Mouse (Mus musculus) T-helper 2 cell (primary cell): ENCODE measurements around the gene Slc35f3.

Experiments used
- in situ Hi-C: fragments of 300-600 bp; cut with MboI, MseI; formaldehyde crosslinking; loops from one replicate; pipeline ENCODE4 v1.15.1; 2025; ENCODE audit warnings: high pct_unique_total_duplicates

Slc35f3 gene

DNA sequence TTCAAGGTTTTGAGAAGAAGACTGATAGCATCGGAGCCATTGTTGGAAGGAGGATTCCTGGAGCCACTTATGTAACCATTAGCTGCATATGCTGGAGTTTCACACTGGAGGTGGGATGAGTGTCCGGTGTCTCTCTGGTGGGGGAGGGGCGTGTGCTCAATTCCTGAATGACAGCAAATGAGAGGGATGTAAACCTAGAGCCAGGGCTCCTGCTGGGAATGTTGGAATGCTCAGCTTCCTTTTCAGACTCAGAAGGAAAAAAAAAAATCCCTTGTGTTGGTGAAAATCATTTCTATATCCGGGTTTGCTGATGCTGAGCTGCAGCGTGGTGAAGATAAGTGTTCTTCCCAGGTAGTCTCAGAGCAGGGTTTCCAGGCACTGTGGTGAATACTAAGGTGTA, 29.4 kb downstream of the Slc35f3 start:
- in situ Hi-C loops, result no loop called here

GRCm38 (mm10) chr8:126338864-126339263, 40.5 kb downstream of the Slc35f3 start:
- in situ Hi-C loops, result loop anchor here (10.0 kb wide), 1 partner anchor 786 kb away; no protein-coding TSS in a partner anchor

GRCm38 (mm10) chr8:126339357-126339756, 41.0 kb downstream of the Slc35f3 start:
- in situ Hi-C loops, result loop anchor here (10.0 kb wide), 1 partner anchor 785 kb away; no protein-coding TSS in a partner anchor

DNA sequence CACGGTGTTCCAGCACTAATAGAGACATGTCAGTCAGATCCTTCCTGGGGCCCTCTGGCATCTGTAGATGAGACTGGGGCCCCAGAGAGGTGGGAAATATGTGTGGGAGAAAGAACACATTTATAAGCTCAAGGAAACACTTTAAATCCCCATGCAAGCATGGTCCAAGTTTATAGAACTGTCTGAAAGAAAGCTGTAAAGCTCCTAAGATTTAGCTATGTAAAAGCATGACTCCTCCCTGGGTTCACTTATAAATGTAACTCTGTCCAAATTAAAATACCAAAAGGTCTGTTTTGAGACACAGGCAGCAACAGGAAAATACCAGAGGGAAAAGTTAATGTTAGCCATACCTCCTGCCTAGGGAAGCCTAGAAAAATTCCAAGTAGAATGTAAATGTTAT, 42.8 kb downstream of the Slc35f3 start:
- in situ Hi-C loops, result no loop called here

GRCm38 (mm10) chr8:126343427-126343826, 45.1 kb downstream of the Slc35f3 start:
- in situ Hi-C loops, result no loop called here

DNA sequence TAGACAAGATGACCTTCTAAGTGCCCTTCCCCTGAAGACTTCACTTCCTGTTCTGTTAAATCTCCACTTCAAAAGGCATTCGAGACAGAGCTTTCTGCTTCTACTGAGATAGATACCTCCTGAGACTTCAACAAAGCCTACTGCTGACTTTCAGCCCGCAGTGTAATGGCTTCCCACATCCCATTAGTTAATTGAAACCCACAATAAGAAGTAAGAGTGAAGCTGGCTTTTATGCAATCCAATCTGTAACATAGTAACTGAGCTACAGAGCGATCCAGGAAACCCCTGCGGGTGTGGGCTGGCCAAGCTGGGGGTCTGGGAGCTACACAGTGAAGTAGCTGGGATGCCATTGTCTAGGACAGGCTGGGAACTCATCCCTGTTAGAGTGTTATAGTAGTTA, 46.7 kb downstream of the Slc35f3 start:
- in situ Hi-C loops, result no loop called here

DNA sequence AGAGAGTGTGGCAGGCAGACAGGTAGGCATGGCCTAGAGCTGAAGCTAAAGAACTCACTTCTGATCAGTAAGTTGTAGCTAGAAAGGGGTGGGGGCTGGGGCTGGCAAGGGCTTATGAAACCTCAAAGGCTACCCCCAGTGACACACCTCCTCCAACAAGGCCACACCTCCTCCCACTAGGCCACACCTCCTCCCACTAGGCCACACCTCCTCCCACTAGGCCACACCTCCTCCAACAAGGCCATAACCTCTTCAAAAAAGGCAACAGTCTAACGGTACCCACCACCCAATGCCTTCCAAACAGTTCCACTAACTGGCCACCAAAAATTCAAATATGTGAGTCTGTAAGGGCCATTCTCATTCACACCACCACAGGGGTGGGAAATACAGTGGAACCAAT, 54.9 kb downstream of the Slc35f3 start:
- in situ Hi-C loops, result no loop called here

GRCm38 (mm10) chr8:126357946-126358345, 59.6 kb downstream of the Slc35f3 start:
- in situ Hi-C loops, result no loop called here

- in situ Hi-C loops, result no loop called here
Measured at GRCm38 (mm10) chr8:126359296-126359695, 60.9 kb downstream of the Slc35f3 start.

- in situ Hi-C loops, result no loop called here
Measured at GRCm38 (mm10) chr8:126360106-126360505, 61.7 kb downstream of the Slc35f3 start.

- in situ Hi-C loops, result no loop called here
Measured at GRCm38 (mm10) chr8:126360701-126361100, 62.3 kb downstream of the Slc35f3 start.

DNA sequence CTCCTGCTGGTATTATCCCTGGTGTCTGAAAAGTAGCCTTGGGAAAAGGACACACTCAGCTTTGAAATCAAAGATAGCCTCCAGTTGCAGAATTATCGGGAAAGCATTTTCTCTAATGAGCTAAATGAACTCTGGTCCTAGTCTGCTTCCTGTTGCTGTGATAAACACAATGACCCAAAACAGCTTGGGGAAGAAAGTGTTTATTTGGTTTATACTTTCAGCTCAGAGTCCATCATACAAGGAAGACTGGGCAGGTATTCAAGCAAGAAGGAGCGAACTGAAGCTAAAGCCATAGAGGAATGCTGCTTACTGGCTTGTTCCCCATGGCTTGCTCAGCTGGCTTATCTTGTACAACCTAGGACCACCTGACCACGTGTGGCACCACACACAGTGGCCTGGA, 67.9 kb downstream of the Slc35f3 start:
- in situ Hi-C loops, result no loop called here

DNA sequence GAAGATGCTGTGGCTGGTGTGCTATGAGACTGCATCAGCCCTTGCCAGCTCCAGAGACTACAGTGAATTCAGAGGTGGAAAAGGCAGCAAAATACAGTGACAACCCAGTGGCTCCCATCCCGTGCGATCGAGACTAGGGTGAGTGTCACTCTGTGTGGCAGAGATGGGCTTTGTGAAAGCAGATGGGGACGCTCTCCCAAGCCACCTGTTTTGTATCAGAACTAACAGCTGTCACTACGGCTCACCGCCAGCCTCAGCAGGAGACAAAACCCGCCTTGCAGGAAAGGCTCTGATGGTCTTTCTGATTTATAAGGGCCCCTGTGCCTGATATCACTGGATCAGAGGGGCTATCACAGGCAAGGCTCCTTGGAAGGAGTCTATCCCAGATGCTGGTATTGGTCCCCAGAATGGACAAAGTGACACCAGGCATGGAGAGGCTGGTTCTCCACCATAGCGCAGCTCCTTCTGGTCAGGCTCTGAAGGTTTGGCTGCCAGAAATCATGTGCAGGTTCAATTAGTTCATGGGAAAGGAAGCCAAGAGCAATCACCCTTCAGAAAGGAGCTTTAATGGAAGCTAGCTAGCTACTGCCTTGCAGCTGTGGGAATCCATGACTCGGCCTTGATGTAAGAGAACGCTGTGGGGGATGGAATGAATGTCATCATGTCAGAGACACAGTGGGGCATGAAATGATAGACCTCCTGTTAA, 70.1 kb downstream of the Slc35f3 start:
- in situ Hi-C loops, result no loop called here

DNA sequence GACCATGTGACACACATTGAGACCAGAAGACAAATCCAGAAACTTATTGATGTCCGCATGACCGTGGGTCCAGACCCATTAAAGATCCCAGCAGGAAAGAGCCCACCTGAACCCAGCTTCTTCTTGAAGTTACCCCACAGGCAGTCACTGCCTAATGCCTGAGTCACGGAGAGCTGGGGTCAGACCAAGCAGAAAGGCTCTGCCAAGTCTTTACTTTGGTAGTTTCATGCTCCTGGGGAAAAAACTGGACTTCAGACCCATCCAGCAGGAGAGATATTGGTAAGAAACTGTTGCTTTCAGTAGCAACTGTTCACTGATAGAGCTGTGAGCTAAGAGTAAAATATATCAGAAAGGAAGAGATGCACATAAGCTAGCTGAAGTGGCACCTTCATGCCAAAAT, 73.5 kb downstream of the Slc35f3 start:
- in situ Hi-C loops, result no loop called here

DNA sequence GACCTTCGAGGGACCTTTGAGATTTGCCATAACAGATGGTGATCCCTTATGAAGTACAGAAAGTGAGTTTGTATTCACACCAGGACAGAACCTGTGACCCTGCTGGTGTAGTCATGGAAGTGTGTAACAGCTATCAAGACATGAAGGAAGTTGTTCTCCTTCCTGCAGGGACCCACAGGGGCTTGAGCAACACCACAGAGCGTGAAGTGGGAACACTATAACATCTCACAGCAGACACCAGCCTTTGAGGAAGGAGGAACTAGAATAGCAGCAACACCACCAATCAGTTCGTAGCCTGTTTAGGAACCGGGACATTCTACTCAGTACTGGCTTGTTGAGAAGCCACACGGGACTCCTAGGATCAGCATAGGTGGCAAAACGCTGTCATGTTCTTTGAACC, 81.2 kb downstream of the Slc35f3 start:
- in situ Hi-C loops, result no loop called here

- in situ Hi-C loops, result no loop called here
Measured at GRCm38 (mm10) chr8:126380141-126380540, 81.8 kb downstream of the Slc35f3 start.

DNA sequence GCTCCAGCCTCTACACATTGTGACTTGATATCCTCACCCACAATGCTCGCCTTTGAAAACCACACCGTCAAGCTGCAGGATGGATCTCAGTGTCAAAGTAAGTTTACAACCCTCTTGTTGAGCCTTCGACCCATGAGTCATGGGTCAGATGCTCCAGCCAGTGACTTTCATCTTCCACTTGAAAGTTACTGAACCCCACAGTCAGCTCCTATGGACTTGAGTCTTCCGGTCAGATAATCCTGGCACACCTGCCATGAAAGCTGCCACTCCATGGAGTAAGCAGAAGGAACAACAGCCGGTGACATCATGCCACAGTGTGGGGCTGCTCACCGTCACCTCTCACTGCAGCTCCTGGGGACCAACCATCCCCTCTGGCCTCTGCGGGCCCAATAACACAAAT, 82.9 kb downstream of the Slc35f3 start:
- in situ Hi-C loops, result no loop called here

DNA sequence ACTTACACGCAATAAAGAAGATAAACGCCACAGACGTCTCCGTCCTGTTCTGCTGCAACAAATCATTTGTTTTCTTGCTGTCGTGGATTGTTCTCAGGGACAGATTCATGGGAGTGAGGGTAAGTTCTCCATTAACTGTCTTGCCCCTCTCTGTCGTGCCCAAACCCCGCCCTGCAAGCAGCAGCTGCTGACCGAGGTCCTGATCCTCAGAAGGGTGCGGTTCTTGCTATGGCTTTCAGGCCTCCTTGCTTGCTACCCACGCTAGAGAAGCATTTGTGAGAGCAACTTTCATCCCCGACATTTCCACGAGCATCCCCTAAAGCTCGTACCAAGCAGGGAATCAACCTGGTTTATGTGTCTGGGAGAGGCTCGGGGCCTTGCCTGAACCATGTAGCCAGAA, 83.9 kb downstream of the Slc35f3 start:
- in situ Hi-C loops, result no loop called here

- in situ Hi-C loops, result no loop called here
Measured at GRCm38 (mm10) chr8:126382749-126383148, 84.4 kb downstream of the Slc35f3 start.

- in situ Hi-C loops, result no loop called here
Measured at GRCm38 (mm10) chr8:126387566-126387965, 89.2 kb downstream of the Slc35f3 start.

DNA sequence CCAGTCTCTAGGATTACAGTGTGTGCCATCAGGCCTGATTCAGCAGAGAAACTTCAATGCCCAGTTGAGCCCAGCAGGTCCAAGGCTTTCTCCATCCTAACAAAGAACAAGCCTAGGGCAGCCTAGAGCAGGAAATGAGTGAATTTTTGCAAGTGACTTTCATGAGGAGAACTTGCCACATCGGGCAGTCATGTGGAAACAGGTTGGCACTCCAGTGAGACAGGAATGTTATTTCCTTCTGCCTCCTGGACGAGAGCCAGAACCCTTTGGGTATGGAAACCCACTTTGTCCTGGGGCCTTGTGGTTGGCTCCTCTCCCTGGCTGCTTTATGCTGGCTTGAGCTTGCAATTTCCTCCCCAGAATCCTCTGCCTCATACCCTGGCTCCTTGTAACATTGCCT, 93.2 kb downstream of the Slc35f3 start:
- in situ Hi-C loops, result loop anchor here (10.0 kb wide), 1 partner anchor 633 kb away; no protein-coding TSS in a partner anchor

DNA sequence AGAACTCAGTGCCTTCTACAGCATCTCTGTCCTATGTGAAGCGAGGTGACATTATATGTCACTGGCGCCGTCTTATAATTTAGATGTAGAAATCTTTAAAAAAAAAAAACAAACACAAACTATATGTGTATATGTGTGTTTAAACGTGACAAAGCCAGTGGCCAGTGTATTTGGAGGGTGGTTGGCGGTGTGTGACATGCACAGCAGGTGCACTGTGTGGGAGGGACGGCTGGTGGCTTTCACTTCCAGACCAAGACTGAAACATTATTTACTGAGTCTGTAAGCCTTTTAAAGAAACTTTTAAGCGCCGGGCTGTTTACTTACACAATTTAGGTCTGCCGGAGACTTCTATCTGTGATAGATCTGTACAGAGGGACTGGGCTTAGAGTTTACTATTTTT, 97.0 kb downstream of the Slc35f3 start:
- in situ Hi-C loops, result loop anchor here (10.0 kb wide), 1 partner anchor 629 kb away; no protein-coding TSS in a partner anchor

DNA sequence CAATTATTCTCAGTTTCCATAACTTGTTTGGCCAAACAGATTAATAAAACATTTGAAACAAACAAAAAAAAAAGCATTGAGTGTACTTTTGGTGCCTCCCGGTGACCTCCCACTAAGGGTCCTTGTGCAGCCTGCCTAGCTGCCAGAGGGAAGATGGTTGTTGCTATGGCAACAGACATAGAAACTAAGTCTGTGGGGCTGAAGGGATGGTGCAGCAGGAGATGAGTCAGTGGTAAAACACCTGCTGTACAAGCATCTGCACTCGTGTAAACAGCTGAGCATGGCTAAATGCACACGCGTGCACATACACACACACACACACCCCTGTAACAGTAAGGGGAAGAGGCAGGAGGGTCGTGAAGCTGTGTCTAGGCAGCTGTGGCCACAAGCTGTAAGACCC, 97.6 kb downstream of the Slc35f3 start:
- in situ Hi-C loops, result loop anchor here (10.0 kb wide), 1 partner anchor 629 kb away; no protein-coding TSS in a partner anchor

DNA sequence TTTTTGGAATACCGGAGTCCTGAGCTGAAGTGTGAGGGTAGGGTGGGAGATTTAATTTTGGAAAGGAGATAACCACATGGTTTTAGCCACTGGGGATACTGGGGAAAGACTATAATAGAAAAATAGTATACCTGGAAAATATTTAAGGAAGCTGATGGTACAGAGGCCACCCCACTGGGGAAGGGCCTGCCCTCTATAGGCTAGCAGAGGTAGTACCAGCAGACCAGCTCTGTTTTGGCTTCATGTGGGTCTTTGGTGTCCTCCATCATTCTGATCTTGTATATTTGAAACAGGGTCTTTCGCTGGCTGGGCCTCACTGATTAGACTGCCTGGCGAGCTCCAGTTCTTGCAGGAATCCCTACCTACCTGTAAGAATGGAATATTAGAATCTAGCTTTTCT, 100.0 kb downstream of the Slc35f3 start:
- in situ Hi-C loops, result loop anchor here (10.0 kb wide), 1 partner anchor 626 kb away; no protein-coding TSS in a partner anchor
